Mouse (Mus musculus): ENCODE data around the gene Gm19426.

- TF ChIP-seq CTCF (IDR thresholded peaks at IDR 0.05; ENCODE audit: low read depth) (no peak), EP300 (IDR thresholded peaks at IDR 0.05; ENCODE audit: low read depth) (no peak)
Observed at GRCm38 (mm10) chr2:84788316-84788715, 44.9 kb upstream of the Gm19426 start.
